Mouse (Mus musculus): ENCODE measurements around the gene Dnph1. TPM values are rescaled to one million over a fixed set of nuclear protein-coding genes. Genes with fewer than 3 reads are reported as not detected.

The Dnph1 gene
- polyA plus RNA-seq, 1 experiment from 2014 or later: 48.7 TPM

DNA sequence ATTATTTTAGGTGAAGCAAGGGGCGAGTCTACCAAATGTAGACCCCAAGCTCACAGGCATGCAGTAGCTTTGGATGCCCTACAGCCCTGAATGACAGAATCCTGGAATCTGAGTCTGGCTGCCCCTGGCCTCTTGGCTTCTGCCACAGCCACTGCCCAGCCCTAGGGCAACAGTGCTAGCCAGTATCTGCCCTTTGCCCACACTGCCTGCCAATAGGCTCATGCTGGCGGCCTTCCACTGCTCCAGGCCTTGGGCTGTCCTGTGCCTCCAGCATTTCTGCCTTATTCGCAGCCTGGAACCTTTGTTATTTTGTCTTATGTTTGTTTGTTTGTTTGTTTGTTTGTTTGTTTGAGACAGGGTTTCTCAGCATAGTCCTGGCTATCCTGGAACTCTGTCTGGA, 9.1 kb downstream of the Dnph1 start:
- H3K4me3 ChIP-seq (replicated peaks): no peak overlapping the region
- H3K4me1 ChIP-seq (replicated peaks): no peaks in the 10 kb centered on the region
- no peaks in the 10 kb centered on the region for H3K27me3 ChIP-seq (replicated peaks)
- H3K9ac ChIP-seq: no peak overlapping the region
- ATAC-seq: no peak
- H3K36me3 ChIP-seq: no peaks in the 10 kb centered on the region
- no peaks in the 10 kb centered on the region for H3K9me3 ChIP-seq
- H3K4me2 ChIP-seq (replicated peaks): no peak overlapping the region
- no peak overlapping the region for H3K27ac ChIP-seq
- 79% methylated on average over 3 of the region's 3 CpGs for WGBS

DNA sequence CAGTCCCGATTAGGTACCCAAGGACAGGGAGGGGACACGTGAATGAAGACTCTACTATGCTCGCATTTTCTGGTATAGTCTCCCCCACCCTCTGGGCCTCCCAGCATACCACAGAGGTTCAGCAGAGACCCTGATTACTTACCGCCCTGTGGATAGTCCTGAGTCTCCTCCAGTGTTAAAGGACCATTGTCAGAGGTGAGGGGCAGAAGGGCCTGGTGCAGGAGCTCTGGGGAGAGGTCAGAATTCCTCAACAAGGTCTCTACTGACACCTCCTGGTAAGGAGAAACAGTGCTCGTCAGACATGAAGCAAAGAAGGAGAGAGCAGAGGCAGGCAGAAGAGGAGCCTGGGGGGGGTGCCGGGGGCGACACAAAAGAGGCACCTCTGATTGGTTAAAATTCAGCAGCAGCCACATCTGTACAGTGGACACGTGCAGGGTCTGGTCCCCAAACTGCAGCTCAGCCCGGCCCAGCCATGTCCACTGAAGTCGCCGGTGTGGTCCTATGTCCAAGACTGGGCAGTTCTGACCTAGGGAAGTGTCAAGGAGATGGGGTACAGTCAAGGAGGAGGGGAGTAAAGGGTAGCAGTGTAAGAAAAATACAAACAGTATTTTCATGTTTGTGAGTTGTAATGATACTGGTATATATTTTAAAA, 14.7 kb downstream of the Dnph1 start:
- H3K36me3 ChIP-seq: no peaks in the 10 kb centered on the region
- no peaks in the 10 kb centered on the region for H3K9me3 ChIP-seq
- WGBS: 46% methylated on average over 11 of the region's 11 CpGs
- no peaks in the 10 kb centered on the region for H3K27me3 ChIP-seq (replicated peaks)
- no peak overlapping the region for H3K4me3 ChIP-seq (replicated peaks)
- peak; percentile 45; the same call in 1 of the 2 replicates for ATAC-seq
- no peak overlapping the region for H3K27ac ChIP-seq
- no peak overlapping the region for H3K9ac ChIP-seq
- no peak overlapping the region for H3K4me2 ChIP-seq (replicated peaks)
- no peaks in the 10 kb centered on the region for H3K4me1 ChIP-seq (replicated peaks)

DNA sequence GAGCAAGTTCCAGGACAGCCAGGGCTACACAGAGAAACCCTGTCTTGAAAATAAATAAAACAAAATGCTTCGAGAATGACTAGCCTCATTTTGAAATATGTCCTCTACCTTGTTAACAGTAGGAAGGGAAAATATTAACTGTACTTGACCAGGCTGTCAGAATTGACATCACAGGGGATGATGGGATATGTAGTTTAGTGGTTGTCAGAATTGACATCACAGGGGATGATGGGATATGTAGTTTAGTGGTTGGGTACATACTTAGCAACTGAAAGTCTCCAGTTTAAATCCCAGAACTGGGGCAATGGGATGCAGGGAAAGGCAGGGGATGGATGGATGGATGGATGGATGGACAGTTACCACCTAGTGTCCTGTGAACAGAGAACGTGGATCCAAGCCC, 16.8 kb downstream of the Dnph1 start:
- no peaks in the 10 kb centered on the region for H3K9me3 ChIP-seq
- H3K4me1 ChIP-seq (replicated peaks): no peaks in the 10 kb centered on the region
- no peak overlapping the region; the same call in 1 of the 2 replicates for H3K9ac ChIP-seq
- no peak overlapping the region for H3K27ac ChIP-seq
- no peak overlapping the region for H3K4me3 ChIP-seq (replicated peaks)
- ATAC-seq: no peak
- no peaks in the 10 kb centered on the region for H3K36me3 ChIP-seq
- no peak overlapping the region for H3K4me2 ChIP-seq (replicated peaks)
- no peaks in the 10 kb centered on the region for H3K27me3 ChIP-seq (replicated peaks)
- WGBS: 64% methylated on average over 2 of the region's 2 CpGs

DNA sequence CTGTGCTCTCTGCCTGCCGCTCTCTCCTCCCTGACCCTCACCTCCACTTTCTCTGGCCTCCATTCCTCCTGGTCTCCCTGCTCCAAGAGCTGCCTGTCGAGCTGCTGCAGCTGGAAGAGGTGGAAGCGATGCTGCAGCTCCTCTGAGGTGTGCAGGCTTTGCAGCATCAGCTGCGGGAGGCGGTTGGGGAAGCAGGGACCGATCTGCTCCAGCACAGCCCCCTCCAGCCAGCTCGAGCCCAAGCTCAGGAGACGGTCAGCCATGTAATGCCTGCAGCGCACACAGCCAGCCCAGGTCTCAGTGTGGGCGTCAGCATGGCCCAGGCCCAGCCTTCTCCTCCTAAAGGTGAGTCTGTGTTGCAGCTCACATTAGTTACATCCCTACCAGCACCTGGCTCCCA, 23.5 kb downstream of the Dnph1 start:
- H3K4me3 ChIP-seq (replicated peaks): peak overlapping the region; percentile 14
- H3K4me1 ChIP-seq (replicated peaks): 0 out of 2 replicates have a peak, but pooled peaks cover 2% of the 10 kb centered on the region
- 0 out of 2 replicates have a peak overlapping the region, but pooled peaks have one; percentile 17 for H3K9ac ChIP-seq
- no peak overlapping the region for H3K27ac ChIP-seq
- H3K4me2 ChIP-seq (replicated peaks): peak overlapping the region; percentile 51
- peaks cover 32% of the 10 kb centered on the region for H3K27me3 ChIP-seq (replicated peaks)
- 57% methylated on average over 10 of the region's 10 CpGs for WGBS
- no peaks in the 10 kb centered on the region for H3K9me3 ChIP-seq
- H3K36me3 ChIP-seq: no peaks in the 10 kb centered on the region
- no peak for ATAC-seq

DNA sequence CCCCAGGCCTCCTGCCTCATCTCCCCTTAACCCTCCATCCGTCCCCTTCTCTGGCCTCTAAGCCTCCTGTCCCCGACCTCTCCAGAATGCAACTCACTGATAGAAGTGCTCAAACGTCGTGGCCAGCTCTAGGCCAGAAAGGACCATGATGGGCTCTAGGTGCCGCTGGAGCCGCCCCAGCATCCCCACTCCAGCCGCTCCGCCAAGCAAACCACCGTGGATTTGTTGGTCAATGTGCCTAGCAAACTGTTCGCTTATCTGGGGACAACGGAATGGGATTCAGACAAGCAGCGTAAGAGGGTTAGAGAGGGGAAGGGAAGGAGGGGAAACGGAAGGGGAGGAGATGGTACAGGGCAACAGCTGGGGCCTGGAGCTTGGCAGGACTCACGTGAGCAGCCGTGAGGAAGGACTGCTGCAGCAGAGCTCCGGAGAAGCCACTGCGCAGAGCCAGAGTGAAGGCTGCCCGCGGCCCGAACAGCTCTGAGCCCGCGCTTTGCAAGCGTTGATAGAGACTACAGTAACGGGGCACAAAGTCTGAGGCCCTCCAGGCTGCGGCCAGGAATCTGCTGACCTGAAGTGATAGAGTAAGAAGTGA, 24.0 kb downstream of the Dnph1 start:
- Histone ChIP-seq H3K4me1 (replicated peaks) (0 out of 2 replicates have a peak, but pooled peaks cover 2% of the 10 kb centered on the region), H3K27ac (no peak overlapping the region), H3K9ac (0 out of 2 replicates have a peak overlapping the region, but pooled peaks have one; percentile 17), H3K4me3 (replicated peaks) (peak overlapping the region; percentile 14), H3K9me3 (no peaks in the 10 kb centered on the region), H3K27me3 (replicated peaks) (peaks cover 32% of the 10 kb centered on the region), H3K36me3 (no peaks in the 10 kb centered on the region), H3K4me2 (replicated peaks) (peak overlapping the region; percentile 51)
- ATAC-seq: 0 out of 2 replicates have a peak, but pooled peaks have one; percentile 20
- 35% methylated on average over 25 of the region's 25 CpGs for WGBS

DNA sequence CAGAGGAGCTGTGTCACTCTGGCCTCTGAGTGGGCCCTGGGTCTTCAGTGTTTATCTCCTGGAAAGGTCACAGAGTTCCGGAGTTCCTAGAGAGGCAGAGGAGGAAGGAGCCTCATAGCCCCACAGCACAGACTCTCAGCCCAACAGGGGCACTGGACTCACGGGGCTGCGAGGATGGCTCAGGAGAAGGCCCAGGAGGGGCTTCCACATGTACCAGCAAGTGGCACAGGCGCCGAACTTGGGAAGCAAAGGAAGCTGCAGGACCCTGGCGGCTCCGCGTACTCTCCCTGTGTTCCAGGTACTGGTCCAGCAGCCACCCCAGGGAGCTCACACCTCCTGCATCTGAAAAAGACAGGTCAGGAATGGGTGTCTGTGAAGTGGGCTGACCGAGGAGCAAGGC, 24.7 kb downstream of the Dnph1 start:
- no peak for ATAC-seq
- WGBS: 73% methylated on average over 9 of the region's 9 CpGs
- no peak overlapping the region for H3K27ac ChIP-seq
- peak overlapping the region; percentile 51; the same call in 1 of the 2 replicates for H3K4me2 ChIP-seq (replicated peaks)
- H3K9me3 ChIP-seq: no peaks in the 10 kb centered on the region
- H3K4me3 ChIP-seq (replicated peaks): 0 out of 2 replicates have a peak overlapping the region, but pooled peaks have one; percentile 14
- H3K27me3 ChIP-seq (replicated peaks): peaks cover 32% of the 10 kb centered on the region
- H3K36me3 ChIP-seq: no peaks in the 10 kb centered on the region
- 0 out of 2 replicates have a peak overlapping the region, but pooled peaks have one; percentile 17 for H3K9ac ChIP-seq
- 0 out of 2 replicates have a peak, but pooled peaks cover 2% of the 10 kb centered on the region for H3K4me1 ChIP-seq (replicated peaks)

DNA sequence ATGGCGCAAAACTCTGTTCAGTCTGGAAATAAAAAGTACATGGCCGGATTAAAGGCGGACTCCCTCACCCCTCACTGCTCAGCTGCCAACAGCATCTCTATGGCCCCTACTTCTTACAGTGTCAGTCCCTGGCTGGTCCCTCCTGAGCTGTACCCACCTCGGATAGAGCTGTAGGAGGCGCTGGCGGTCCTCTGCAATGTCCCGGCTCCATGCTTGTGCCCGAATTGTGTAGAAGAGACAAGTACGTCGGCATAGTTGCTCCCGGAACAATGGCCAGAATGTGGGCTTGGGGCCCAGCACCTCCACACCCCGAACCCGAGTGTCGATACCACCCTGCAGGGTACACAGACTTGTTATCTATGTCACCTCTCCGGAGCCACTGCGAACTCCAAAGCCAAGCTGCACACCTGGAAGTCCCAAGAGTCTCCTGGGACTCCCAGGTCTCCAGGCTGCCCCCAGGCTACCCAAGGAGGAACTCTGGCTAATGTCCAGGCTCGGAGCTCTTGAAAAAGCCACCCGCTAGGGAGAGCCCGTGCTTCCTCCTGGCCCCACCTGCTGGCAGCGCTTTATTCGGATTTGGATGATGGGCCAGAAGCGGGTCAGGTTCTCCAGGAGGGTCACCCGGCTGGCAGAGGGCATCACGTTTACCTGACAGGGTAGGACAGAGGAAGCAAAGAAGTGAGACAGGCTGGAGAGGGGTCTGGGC, 25.6 kb downstream of the Dnph1 start:
- WGBS: 36% methylated on average over 24 of the region's 24 CpGs
- no peak overlapping the region for H3K4me3 ChIP-seq (replicated peaks)
- 0 out of 2 replicates have a peak, but pooled peaks have one; percentile 44 for ATAC-seq
- 0 out of 2 replicates have a peak overlapping the region, but pooled peaks have one; percentile 4 for H3K4me2 ChIP-seq (replicated peaks)
- no peak overlapping the region for H3K9ac ChIP-seq
- H3K4me1 ChIP-seq (replicated peaks): 0 out of 2 replicates have a peak, but pooled peaks cover 2% of the 10 kb centered on the region
- H3K36me3 ChIP-seq: no peaks in the 10 kb centered on the region
- H3K27me3 ChIP-seq (replicated peaks): peaks cover 32% of the 10 kb centered on the region
- H3K9me3 ChIP-seq: no peaks in the 10 kb centered on the region
- H3K27ac ChIP-seq: no peak overlapping the region

DNA sequence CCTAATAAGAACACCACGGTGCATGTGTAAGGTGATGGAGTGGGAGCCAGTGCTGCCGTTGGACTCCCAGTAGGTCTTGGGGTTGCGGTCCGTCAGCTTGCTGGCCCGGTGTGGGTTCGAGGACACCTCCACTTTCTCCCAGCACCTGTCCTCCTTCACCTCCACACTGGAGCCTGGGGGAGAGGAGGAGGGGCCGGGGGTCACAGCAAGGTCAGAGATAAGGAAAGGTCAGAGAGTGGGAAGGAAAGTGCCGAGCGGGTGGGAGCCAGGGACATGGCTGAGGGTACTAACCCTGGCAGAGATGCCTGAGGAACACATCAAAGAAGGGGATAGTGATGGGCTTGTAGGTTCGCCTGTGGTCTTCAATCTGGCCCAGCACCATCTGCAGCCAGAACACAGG, 28.6 kb downstream of the Dnph1 start:
- 0 out of 2 replicates have a peak, but pooled peaks cover 2% of the 10 kb centered on the region for H3K4me1 ChIP-seq (replicated peaks)

DNA sequence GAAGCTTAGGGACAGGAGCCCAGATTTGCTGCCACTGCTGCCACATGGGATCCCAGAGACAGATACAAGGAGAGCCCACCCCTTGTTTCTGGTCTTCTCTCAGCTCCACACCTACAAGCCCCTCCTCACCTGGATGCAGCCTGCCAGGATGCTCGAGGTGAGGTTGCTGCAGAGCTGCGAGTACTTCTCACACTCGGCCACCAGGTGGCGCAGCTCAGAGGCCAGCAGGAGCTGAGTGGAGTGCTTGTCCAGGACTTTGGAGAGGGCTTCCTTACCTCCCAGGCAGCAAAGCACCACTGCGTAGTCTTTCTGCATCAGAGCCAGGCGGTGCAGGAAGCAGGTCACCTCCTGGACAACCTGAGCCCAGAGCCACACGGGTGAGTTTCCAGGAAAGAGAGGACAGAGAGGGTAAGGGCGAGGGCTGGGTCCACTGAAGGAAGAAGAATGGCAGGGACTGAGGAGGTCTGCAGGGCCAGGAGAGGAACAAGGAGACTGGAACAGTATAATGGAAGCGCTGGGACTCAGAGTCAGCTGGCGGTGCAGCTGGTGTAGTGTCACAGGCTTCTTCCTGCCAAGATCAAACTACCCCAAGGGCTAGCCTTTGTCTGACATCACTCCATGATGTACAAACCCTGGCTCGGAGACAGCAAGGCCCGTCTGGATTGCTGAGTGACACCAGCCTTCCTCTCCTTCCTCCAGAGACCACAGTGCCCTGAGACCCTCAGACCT, 29.2 kb downstream of the Dnph1 start:
- Histone ChIP-seq H3K9ac (no peak overlapping the region), H3K27me3 (replicated peaks) (peaks cover 19% of the 10 kb centered on the region), H3K4me1 (replicated peaks) (no peaks in the 10 kb centered on the region), H3K27ac (no peak overlapping the region), H3K9me3 (no peaks in the 10 kb centered on the region), H3K4me2 (replicated peaks) (no peak overlapping the region), H3K36me3 (no peaks in the 10 kb centered on the region), H3K4me3 (replicated peaks) (no peak overlapping the region)
- WGBS: 39% methylated on average over 12 of the region's 12 CpGs
- peak; percentile 76 for ATAC-seq

More for the DNA sequence above, 28.6 kb downstream of the Dnph1 start:
- Histone ChIP-seq H3K4me3 (replicated peaks) (no peak overlapping the region), H3K9me3 (no peaks in the 10 kb centered on the region), H3K36me3 (no peaks in the 10 kb centered on the region), H3K9ac (no peak overlapping the region), H3K27me3 (replicated peaks) (peaks cover 25% of the 10 kb centered on the region), H3K4me2 (replicated peaks) (no peak overlapping the region), H3K27ac (no peak overlapping the region)
- 76% methylated on average over 10 of the region's 10 CpGs for WGBS
- no peak for ATAC-seq

DNA sequence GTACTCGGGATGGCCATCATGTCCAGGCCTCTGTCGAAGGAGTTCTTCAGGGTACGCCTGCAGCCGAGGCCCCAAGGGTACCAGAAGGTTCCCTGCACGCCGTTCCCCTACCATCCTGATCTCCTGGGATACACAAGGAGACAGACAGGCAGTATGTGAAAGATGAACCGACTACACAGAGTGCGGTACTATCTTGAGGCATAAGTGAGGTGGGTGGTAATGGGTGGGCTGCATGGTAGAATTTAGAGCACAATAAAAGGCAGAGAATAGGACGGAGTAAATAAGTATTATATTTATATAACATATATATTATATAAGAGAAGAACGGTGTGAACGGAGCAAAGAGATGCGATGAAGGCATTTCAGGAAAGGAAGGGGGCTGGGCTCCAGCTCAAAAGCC, 47.1 kb downstream of the Dnph1 start:
- ATAC-seq: no peak
- H3K9ac ChIP-seq: no peak overlapping the region
- H3K9me3 ChIP-seq: no peaks in the 10 kb centered on the region
- WGBS: 91% methylated on average over 12 of the region's 12 CpGs
- no peaks in the 10 kb centered on the region for H3K27me3 ChIP-seq (replicated peaks)
- H3K27ac ChIP-seq: no peak overlapping the region
- no peak overlapping the region for H3K4me2 ChIP-seq (replicated peaks)
- peaks cover 4% of the 10 kb centered on the region for H3K36me3 ChIP-seq
- no peak overlapping the region for H3K4me3 ChIP-seq (replicated peaks)
- peaks cover 16% of the 10 kb centered on the region for H3K4me1 ChIP-seq (replicated peaks)

DNA sequence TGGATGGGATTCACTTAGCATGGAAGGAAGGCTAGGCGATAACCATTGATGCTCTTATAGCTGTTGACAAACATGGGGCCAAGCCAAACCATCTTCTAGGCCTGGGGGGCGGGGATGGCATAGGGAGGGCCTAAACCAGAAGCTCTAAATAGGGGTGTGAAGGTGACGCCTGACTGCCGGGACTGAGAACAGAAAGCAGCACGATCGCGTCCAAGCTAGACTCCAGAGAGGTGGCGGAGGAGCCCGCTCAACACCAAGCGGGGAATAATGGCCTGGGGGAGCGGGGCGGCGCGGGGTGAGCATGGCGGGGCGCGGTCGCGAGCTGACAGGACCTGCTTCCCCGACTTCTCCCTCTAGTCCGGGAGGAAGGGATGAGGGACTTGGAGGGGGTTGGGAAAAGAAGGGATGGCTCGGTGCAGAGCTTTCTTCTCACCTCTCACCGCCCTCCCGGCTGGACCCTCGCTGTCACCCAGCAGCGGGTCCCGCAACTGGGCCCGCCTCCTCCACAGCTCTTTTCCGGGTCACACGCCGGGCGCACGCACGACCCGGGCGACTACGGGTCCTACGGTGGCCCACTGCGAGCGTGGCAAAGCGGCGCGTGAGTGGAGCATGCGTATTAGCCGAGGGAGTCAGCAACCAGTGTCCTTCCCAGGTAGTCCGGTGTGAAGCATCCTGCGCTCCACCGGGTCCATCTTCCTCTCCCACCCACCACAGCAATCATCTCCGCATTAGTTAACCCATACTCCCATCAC, 49.5 kb downstream of the Dnph1 start, which contains the start of gene Cul9:
Cul9 (minus strand) TSS at position 576 of the 752 bp plus-strand sequence.
- peak; percentile 50 for ATAC-seq
- Histone ChIP-seq H3K27me3 (replicated peaks) (no peaks in the 10 kb centered on the region), H3K9me3 (no peaks in the 10 kb centered on the region), H3K9ac (peak within 1 kb of the TSS; percentile 55), H3K27ac (no peak within 1 kb of the TSS), H3K36me3 (peaks cover 20% of the 10 kb centered on the region), H3K4me2 (replicated peaks) (peak within 1 kb of the TSS; percentile 95), H3K4me3 (replicated peaks) (peak within 1 kb of the TSS; percentile 58), H3K4me1 (replicated peaks) (peaks cover 18% of the 10 kb centered on the region)
- WGBS: 5% methylated on average over 49 of the region's 49 CpGs

Data from intestine, embryonic 15.5 days (tissue).